Mouse (Mus musculus) naive thymus-derived CD4-positive, alpha-beta T cell, adult 2 months (primary cell): ENCODE measurements around the gene Vmo1.
"Not testable (repeated sequence)": the region's sequence is repeated elsewhere in the genome, so short reads cannot be mapped to it uniquely, and the experiment has no call there.

Experiments
- DNase-seq: peaks from one replicate; pipeline ENCODE4 v3.0.0-alpha.2; 2011; ENCODE audit warnings: low read depth

The Vmo1 gene

DNA sequence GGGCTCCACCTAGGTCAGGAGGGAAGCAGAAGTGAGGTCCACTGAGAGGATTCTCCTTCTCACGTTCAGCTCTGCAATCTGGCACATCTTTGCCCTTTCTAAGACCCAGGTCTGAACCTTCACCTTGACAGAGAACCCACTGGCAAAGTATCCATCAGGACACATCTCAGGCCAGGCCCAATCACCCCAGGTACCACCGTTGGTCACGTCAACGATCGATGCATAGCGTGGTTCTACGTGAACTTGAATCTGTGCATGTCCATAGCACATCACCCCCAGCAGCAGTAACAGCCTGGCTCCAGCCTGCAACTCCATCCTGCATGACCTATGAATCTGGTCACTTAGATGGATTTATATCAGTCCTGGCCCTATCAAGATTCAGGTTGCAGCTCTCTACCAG is at the start of gene Vmo1:
Gene Vmo1, minus strand, starts transcription at position 329 of the 400 bp plus-strand sequence.
- DNase-seq, result no peak

DNA sequence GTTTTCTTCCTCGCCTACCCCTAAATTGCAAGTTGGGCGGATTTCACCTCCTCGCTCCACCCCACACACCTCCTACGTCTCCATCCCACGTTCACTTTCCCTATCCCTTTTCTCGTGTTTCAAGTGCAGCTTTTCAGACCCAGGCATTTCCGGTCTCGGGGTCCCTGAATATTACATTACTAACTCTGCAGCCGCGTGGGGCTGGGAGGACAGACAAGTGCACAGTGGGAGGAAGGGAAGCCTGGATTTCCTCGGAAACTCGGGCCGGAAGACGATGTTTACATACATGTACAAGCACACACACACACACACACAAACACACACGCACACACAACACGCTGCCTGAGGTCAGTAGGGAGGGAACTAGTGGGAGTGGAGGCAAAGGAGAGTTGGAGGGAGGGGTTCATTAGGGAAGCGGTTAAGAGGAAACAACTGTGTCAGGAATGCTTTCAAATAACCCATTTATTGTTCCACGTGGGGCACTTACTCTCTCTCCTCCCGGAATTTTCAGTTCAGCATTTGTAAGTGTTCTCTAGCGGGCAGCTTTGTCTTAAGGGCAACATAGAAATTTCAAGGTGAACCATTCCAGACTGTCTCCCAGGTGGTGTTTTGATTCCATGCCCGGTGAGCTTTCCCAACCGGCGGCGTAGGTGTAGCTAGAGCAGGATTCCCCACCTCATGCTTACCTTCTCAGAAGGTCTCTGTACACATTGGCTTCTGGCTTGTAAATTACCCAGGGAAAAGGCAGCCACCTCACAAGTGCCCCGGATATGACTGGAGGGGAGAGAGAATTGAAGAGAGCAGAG is 49.3 kb upstream of the Vmo1 start:
- peak; percentile 62 for DNase-seq

DNA sequence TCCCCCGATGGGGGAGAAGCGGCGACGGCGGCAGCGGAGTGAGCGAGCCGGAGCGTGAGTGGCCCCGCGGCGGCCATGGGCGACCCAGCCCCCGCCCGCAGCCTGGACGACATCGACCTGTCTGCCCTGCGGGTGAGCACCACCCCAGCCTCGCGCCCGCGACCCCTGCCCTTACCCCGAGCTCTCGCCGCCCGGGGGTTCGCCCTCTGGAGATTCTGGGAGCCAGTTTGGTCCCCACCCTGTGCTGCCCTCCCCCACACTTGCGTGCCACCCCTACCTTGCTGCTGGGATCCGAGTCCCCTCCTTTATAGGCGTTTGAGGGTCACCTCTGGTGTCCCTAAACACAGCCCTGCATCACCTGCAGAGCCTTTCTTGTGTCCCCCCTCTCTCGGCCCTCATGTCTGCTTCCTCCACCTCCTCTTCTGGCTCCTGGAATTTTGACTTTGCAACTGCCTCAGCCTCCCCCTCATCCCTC is 48.6 kb upstream of the Vmo1 start:
- DNase-seq, result no peak

DNA sequence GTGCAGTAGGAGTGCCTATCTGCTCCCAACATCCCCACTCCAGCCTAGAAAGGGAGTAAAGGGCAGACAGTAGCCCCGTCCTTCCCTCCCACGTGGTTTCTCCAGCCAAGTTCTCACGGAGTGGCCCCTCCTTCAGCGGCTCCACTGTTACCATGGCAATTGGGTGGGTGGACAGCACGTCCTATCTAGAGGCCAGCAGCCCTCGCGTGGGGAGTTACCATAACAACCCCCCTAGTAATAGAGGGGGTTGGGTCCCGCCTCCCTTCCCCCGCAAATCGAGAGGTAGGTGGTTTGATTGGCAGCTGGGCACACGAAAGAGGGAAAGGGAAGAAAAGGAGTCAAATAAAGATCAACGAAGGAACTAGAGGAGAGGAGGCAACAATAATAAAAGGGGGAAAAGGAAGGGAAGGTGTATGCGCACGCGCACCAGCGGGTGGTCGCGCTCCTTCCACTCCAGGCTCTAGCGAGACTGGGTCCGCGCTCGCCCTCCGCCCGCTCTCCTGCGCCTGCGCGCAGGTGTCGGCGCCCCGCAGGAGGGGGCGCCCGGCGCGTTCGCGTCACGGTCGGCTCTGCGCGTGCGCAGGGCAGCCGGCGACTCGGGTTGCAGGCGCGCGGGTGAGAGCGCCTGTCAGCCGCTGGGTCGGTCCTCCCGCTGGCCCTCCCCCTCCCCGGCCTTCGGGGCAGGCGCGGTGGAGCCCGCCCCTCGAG is 48.0 kb upstream of the Vmo1 start, which contains the start of gene Mink1:
Gene Mink1, plus strand, starts transcription at position 595 of the 708 bp plus-strand sequence.
- peak; percentile 92 for DNase-seq

DNA sequence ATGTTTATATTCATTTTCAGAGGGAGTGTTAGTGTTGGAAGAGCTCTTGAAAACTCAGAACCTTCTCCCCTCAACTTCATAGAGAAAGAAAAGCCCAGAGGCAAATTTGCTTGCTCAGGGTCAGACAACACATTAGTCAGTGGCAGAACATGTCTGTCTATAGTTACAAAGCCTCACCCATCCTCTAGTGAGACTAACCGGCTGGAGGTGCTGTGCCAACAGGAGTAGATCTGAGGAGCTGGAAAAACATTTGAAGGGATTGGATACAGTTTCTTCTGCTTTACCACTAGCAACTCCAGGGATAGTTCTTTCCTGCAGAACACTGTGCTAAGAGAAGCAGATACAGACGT is 47.5 kb upstream of the Vmo1 start:
- DNase-seq, result peak; percentile 46

DNA sequence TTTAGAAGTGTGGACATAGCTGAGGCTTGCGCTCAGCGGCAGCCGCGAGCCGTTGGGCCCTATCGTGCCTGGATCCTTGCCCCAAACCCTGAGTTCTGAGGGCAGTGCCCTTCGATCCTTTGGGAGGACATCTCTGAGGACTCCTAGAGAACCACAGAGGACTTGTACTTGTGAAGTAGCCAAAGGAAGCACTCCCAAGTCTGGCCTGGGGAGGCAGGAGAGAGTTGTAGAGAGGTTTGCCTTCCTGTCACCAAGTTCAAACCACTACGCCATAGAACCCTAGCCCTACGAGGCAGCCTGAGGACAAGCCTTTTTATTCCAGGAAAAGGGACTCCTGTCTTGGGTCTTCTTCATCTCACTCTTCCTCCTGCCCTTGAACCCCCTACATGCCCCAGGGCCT is 43.1 kb upstream of the Vmo1 start:
- DNase-seq, result no peak

DNA sequence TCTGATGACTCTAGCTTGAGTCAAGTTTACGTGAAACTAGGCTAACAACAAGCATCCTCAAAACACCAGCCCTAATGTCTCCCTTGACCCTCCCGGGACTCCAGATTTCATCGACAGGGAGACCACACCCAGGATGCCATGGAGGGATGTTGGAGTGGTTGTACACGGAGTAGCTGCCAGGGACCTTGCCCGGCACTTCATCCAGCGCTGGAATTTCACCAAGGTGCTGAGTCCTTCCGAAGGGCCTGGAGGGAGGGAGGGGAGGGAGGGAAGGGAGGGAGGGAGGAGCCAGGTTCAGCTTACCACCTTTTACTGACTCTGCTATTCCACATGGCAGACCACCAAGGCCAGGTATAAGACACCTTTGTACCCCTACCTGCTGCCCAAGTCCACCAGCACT is 39.5 kb upstream of the Vmo1 start:
- DNase-seq, result no peak

DNA sequence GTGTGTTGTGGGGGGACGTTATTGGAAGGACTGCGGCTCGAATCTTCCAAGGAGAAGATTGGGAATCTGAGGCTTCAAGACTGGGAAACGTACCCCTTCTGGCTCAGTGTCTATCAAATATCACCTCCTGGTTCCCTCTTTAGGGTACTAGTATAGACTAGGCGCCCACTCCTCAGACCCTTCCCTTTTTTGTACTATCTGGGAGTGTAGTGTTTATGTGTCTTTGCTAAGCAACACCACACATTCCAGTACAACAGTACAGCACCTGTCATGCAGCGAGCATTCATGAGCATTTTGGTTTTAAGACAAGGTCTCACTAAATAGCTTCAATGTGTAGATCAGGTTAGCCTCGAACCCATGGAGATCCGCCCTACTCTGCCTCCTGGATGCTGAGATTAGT is 37.1 kb upstream of the Vmo1 start:
- no peak for DNase-seq

DNA sequence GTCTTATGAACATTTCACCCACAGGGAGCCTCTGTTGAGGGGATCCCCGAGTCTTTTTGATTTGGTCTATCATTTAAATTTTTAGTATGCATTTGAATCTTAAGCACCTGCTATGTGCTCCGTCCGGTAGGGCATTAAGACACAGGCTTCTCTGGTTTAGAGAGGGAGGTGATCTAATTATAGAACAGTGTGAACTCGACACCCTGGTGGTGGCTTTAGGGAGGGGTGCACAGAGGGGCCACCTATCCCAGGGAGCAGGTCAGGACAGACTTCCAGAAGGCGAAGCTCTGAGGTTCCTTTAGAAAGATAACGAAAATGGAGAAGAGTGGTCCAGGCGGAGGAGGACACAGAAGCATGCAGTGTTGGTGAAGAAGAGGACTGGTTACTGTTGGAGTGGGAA is 30.1 kb upstream of the Vmo1 start:
- DNase-seq, result no peak

DNA sequence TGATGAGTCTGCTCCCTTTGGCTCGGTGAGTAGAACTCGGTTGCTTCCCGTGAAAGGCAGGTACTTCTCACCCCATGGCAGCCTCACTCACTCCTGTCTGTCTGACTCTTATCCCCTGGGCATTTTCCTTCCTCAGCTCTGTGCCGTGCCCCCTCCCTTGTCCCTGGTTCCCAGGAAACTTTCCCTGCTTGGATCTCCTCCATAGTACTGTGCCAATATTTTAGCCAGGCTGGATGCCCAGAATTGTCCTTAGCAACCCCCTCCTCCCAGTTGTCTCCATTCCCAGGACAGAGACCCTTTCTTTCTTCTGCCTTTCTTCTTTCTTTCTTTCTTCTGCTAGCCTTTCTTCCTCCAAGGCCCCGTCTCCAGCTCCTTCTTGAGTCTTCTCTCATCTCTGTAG is 27.0 kb upstream of the Vmo1 start:
- DNase-seq, result no peak

DNA sequence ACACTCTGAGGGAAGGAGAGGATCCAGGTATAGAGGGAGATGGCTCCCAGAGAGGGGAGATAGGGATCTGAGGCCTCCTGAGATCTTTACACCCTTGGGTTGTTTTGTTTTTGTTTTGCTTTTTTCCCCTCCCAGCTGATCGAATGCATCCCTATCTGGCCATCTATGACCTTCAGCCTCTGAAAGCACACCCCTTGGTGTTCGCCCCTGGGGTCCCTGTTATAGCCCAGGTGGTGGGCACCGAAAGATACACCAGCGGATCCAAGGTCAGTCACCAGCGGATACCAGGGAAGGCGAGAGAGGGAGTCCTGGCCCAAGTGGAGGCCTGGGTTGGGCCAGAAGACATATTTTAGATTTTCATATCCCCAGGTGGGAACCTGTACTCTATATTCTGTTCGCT is 26.5 kb upstream of the Vmo1 start:
- DNase-seq, result no peak

DNA sequence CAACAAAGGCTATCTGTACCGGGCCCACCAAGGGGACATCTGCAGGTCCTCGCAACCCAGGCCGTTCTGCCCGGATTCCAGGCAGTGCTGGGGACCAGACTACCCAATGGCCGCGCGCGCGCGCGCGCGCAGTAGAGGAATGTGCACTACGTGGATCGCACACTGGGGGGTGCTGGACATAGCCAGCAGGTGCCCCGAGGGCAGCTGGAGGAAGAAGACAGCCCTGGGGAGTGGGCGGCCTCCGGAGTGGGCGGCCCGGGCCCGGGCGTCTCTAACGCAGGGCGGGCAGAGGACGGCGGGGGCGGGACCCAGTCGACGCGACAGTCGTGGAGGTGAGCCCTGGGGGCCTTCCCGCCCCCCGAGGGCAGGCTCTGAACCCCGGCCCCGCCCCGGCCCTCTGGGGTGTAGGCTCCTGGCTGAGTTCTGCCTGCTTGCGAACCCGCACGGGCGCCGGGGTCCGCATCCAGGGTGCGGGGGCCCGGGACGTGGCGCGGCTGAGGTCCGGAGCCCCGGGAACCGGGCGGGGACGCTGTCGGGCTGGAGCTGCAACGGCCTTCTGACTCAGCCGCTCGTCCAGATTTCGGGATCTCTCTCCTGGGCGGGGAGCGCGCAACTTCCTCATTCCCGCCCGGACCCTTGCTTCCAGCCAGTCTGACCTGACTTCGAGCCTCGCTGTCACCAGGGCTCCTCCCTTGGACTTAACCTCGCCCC is 25.6 kb upstream of the Vmo1 start, which contains the start of gene Pld2:
Gene Pld2, plus strand, starts transcription at position 188 of the 711 bp plus-strand sequence.
- DNase-seq, result peak; percentile 89

DNA sequence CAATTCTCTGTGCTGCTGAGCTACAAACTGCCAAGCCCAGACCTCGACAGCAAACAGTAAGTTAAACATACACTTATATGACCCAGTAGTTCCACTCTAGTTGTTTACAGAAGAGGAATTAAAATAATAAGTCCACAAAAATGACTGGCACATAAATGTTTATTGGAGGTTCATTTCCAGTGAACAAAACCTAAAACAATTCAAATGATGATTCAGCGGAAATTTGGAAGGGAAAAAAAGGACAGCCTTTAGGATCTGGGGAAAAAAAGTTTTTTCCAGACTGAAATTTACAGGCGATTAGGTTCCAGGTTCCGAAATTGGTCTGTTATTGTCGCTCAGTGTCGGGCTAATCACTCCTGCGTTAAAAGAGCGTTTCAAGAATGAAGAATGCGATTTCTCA is 25.0 kb upstream of the Vmo1 start:
- no peak for DNase-seq

DNA sequence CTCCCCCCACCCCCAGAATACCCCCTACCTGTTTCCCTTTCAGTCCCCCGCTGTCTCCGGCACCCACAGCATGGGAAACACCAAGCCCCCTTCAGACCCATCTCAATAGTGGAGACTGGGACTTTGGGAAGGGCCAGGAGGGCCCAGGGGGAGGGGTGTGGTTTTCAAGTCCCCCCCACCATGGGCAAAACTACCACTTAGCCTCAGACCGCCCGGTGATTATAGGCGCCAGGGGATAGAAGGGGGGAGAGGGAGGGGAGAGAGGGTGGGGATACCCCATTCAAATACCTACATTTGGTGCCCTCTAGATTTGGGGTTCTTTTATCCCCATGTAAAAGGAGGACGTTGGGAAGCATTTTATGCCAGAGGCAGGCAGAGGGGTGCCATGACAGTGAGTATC is 18.4 kb upstream of the Vmo1 start, which contains the start of gene Gm40193:
Gene Gm40193, minus strand, starts transcription at position 101 of the 400 bp plus-strand sequence.
- no peak for DNase-seq

DNA sequence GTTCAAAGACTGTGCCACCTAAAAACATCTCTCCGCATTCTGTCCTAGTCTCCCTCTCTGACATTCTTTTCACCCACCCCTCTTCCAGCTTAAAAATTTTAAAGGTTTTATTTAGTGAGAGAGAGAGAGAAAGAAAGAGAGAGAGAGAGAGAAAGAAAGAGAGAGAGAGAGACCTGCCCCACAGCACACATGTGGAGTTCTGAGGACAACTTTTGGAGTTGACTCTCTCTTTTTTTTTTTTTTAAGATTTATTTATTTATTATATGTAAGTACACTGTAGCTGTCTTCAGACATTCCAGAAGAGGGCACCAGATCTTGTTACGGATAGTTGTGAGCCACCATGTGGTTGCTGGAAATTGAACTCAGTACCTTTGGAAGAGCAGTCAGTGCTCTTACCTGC is 16.6 kb upstream of the Vmo1 start:
- not testable (repeated sequence) for DNase-seq

DNA sequence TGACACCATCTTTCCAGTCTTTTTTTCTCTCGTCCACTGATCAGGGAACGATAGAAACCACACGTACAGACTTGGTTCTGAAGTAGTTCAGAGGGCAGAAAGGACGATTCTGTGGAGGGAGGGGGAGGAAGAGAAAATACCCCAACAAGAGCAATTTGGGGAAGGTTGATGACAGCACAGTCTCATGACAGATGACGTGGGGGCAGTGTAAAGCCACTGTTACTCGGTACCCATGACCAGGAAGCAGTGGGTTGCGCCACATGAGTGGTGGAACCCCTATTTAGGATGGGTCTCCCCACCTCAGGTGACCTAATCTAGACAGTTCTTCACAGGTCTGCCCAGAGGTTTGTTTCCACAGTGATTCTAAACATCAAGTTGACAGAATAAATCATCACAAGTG is 14.2 kb upstream of the Vmo1 start:
- DNase-seq, result no peak

DNA sequence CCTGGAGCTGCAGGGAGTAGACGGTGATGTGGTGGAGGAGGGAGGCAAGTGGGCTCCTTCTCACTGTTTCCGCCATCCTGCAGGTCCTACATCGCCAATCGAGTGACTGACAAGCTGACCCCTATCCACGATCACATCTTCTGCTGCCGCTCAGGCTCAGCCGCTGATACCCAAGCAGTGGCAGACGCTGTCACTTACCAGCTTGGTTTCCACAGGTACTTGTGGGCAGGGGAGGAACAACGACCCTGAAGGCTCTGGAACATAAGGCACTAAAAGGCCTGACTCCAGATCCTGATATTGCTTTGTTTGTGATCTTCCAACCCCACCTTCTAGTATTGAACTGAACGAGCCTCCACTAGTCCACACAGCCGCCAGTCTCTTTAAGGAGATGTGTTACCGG is 11.8 kb upstream of the Vmo1 start:
- no peak for DNase-seq

DNA sequence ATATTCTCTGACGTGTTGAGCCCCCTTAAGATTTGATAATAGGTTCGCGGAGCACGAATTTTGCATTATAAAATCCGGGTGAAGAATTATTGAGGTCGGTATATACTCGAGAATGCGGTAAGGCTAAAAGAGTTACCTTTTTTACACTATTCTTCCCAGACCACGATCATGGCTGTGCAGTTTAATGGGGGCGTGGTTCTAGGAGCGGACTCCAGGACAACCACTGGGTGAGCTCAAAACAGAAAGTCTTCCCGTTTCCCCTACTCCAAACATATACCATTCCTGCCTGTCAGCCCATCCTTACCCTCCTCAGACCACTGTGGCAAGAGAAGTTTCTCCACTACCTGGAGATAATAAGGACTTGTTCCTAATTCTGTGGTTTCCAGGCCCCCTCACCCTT is 11.3 kb upstream of the Vmo1 start:
- no peak for DNase-seq

DNA sequence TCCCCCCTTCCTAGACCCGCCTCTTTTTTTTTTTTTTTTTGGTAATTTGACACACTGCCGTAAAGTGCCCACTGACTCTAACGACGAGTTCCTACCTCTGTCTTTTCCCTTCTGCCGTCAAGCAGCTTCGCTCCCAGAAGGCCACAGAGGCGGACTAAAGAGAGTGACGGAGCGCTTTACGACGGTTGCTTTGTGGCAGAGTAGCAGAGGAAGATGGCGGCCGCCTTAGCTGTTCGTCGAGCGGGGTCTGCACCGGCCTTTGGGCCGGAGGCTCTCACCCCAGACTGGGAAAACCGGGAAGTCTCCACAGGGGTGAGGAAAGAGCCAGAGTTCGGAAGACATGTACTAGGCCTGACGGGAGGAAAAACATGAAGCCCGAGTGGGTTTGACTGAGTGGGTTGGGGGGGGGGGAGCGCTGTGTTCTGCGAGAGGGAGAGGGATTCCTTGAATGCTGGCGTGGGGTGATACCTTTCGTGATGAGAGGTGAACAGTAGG is 10.8 kb upstream of the Vmo1 start, which contains the start of gene Psmb6:
Gene Psmb6, plus strand, starts transcription at position 184 of the 495 bp plus-strand sequence.
- DNase-seq, result peak; percentile 95

DNA sequence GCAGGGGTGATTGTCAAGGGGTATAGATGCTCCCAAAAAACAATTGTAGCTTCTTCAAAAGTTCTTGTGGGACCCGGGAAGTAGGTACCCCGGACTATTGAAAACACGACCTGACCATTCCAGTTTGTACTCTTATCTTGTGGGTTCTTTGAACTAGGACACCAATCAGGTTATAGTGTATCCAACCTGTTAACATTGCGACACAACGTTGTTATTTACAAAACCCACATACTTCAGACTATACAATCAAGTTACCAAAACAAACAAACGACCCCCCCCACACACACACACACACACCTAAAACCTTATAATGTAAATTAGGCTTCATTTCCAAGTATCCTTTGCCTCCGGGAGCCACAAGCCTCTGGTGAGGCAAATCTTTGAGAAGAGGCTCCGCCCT is 10.4 kb upstream of the Vmo1 start:
- no peak for DNase-seq

DNA sequence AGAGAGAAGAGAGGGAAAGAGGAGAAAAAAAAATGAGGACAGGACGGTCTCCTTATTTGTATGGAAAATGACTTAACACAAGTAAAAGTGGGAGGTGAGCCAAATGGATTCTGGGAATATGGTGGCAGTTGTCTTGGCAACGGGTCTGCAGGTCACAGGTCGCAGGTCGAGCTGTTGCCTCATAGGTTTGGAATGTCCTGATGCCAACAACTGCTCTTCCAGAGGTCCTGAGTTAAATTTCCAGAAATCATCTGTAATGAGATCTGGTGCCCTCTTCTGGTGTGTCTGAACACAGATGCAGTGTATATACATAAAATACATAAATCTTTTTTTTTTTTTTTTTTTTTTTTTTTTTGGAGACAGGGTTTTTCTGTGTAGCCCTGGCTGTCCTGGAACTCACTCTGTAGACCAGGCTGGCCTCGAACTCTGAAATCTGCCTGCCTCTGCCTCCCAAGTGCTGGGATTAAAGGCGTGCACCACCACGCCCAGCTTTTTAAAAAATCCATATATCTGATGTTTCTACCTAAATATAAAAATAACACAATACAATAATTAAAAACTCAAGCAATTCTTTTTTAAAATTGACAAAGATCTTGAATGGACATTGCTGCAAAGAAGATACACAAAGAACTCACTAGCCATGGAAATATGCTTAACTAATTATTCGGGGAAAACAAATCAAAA is 9.0 kb upstream of the Vmo1 start:
- DNase-seq, result not testable (repeated sequence)
